Mouse (Mus musculus): ENCODE data around the gene Zranb3. TPM values are rescaled to one million over a fixed set of nuclear protein-coding genes. Genes with fewer than 3 reads are reported as not detected.
"Not testable (repeated sequence)": the region's sequence is repeated elsewhere in the genome, so short reads cannot be mapped to it uniquely, and the experiment has no call there.

The Zranb3 gene
- total RNA-seq, 1 experiment from 2014 or later, result 7.9 TPM

GRCm38 (mm10) chr1:128060655-128061344 lies 42.0 kb downstream of the Zranb3 start:
- DNase-seq, result no peak

GRCm38 (mm10) chr1:128058625-128059024 lies 44.2 kb downstream of the Zranb3 start:
- DNase-seq, result no peak

GRCm38 (mm10) chr1:128057269-128057668 lies 45.6 kb downstream of the Zranb3 start:
- DNase-seq, result no peak

- DNase-seq, result no peak
These were observed 55.9 kb downstream of the Zranb3 start for GRCm38 (mm10) chr1:128046920-128047319.

- DNase-seq, result no peak
These were observed 56.4 kb downstream of the Zranb3 start for GRCm38 (mm10) chr1:128046455-128046854.

GRCm38 (mm10) chr1:128044181-128044580 lies 58.7 kb downstream of the Zranb3 start:
- DNase-seq, result no peak

GRCm38 (mm10) chr1:128036296-128036695 lies 66.6 kb downstream of the Zranb3 start:
- DNase-seq, result peak; percentile 10

GRCm38 (mm10) chr1:128032123-128032522 lies 70.7 kb downstream of the Zranb3 start:
- DNase-seq, result no peak

- DNase-seq, result no peak
These were observed 71.3 kb downstream of the Zranb3 start for GRCm38 (mm10) chr1:128031524-128031923.

GRCm38 (mm10) chr1:128024363-128025114 lies 78.3 kb downstream of the Zranb3 start:
- DNase-seq, result no peak

- DNase-seq, result no peak
These were observed 82.7 kb downstream of the Zranb3 start for GRCm38 (mm10) chr1:128020001-128020770.

GRCm38 (mm10) chr1:128016035-128016492 lies 86.8 kb downstream of the Zranb3 start:
- no peak for DNase-seq

- no peak for DNase-seq
These were observed 89.0 kb downstream of the Zranb3 start for GRCm38 (mm10) chr1:128013698-128014386.

- DNase-seq, result no peak
These were observed 93.1 kb downstream of the Zranb3 start for GRCm38 (mm10) chr1:128009751-128010150.

GRCm38 (mm10) chr1:128006042-128006600 lies 96.7 kb downstream of the Zranb3 start:
- not testable (repeated sequence) for DNase-seq

GRCm38 (mm10) chr1:128004371-128004720 lies 98.5 kb downstream of the Zranb3 start:
- DNase-seq, result no peak

- no peak for DNase-seq
These were observed 99.0 kb downstream of the Zranb3 start for GRCm38 (mm10) chr1:128003712-128004370.

GRCm38 (mm10) chr1:128002159-128002558 lies 100.7 kb downstream of the Zranb3 start:
- DNase-seq, result no peak

- DNase-seq, result not testable (repeated sequence)
These were observed 101.9 kb downstream of the Zranb3 start for GRCm38 (mm10) chr1:128000931-128001330.

GRCm38 (mm10) chr1:127993892-127994291 lies 109.0 kb downstream of the Zranb3 start:
- no peak for DNase-seq

Data from adrenal gland, postnatal 25 days (tissue).